Mouse (Mus musculus): Measurements from ENCODE around the gene Elp6.

DNA sequence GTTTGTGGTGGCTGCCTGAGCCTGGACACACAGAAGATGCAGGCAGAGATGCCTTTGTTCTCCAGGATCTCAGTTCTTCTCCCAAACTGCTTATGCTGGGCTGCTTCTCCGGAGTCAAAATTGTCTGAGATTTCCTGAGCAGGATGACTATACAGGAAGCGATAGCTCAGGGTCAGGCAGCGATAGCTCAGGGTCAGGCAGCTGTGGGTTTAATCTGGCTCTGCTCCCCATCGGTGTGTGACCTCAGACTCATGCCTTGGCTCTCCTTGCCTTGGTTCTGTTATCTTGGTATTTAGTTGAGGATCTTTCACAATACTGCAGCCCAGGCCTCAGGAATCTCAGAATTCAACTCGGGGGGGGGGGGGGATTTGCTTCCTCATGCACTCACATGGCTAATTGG, 61.8 kb downstream of the Elp6 start:
- TF ChIP-seq POLR2A (IDR thresholded peaks at IDR 0.05; ENCODE audit: control insufficient read depth, low read depth, low read length) (no peak), CTCF (IDR thresholded peaks at IDR 0.05; ENCODE audit: control insufficient read depth, insufficient read depth, insufficient replicate concordance, low read depth, low read length) (no peak)
